8 mouse cellular contexts compared by ENCODE assay signal in genomic region chr19:55578094-55579085, GRCm38 (mm10).
DNase-seq lines count a peak whose midpoint lies in the region; ATAC-seq lines count a peak whose summit lies in the region.
"Had no signal": no experiment of that assay in that cellular context is flagged by ENCODE, and none has a peak within 500 bp of the region (broad histone marks: within the 10 kb centered on the region; RNA-seq: fewer than 3 reads in every experiment).

No protein-coding gene starts in this region.

- peaks cover 10% of the 10 kb centered on the region for H3K4me1 ChIP-seq in hindbrain, embryonic 16.5 days (ENCODE audit: control insufficient read depth, insufficient read depth, low read depth, low read length)
- peaks cover 16% of the 10 kb centered on the region for H3K4me1 ChIP-seq in neural tube, embryonic 15.5 days

- no peak overlapping the region for H3K4me3 ChIP-seq in hindbrain, embryonic 16.5 days (ENCODE audit: low read length)
- H3K4me3 ChIP-seq in neural tube, embryonic 15.5 days (replicated peaks) = no peak overlapping the region

- intact Hi-C loops in left cerebral cortex, postnatal 25 days (cut with DNase I) = no loop called here

- H3K36me3 ChIP-seq in hindbrain, embryonic 16.5 days (ENCODE audit: control insufficient read depth, insufficient read depth, low read length) = no peaks in the 10 kb centered on the region
- H3K36me3 ChIP-seq in neural tube, embryonic 15.5 days = no peaks in the 10 kb centered on the region

- 44% methylated on average over 17 of the region's 17 CpGs for WGBS in hindbrain, embryonic 16.5 days
- 34% methylated on average over 17 of the region's 17 CpGs for WGBS in neural tube, embryonic 15.5 days

- peak; percentile 77 for DNase-seq in urinary bladder, postnatal 14 days (ENCODE audit: low spot score)
- DNase-seq in urinary bladder, postnatal 10 days (ENCODE audit: low spot score) = no peak
- peak; percentile 60 for DNase-seq in embryo, embryonic 9.5 days (ENCODE audit: extremely low spot score)
- DNase-seq in left cerebral cortex, postnatal 25 days (ENCODE audit: low spot score in 2 of 2) = peak; percentile 49 to 67
- DNase-seq in gastrocnemius, adult 8-10 months (ENCODE audit: low spot score in 2 of 2) = no peak

- H3K27me3 ChIP-seq in hindbrain, embryonic 16.5 days (replicated peaks; ENCODE audit: control insufficient read depth, insufficient read depth, low read length) = no peaks in the 10 kb centered on the region; the same call in none of the 2 replicates
- no peaks in the 10 kb centered on the region for H3K27me3 ChIP-seq in neural tube, embryonic 15.5 days (replicated peaks)

- H3K27ac ChIP-seq in hindbrain, embryonic 16.5 days (ENCODE audit: low read depth, low read length) = peak overlapping the region; percentile 50; the same call in 1 of the 2 replicates
- H3K27ac ChIP-seq in neural tube, embryonic 15.5 days (replicated peaks) = peak overlapping the region; percentile 65
- H3K27ac ChIP-seq: macrophage had no signal

- peak; percentile 93 for ATAC-seq in hindbrain, embryonic 16.5 days
- ATAC-seq in neural tube, embryonic 15.5 days (ENCODE audit: low FRiP score) = peak; percentile 93

- no peak overlapping the region; the same call in 1 of the 2 replicates for H3K9ac ChIP-seq in hindbrain, embryonic 16.5 days (ENCODE audit: low read depth, low read length)
- no peak overlapping the region; the same call in 1 of the 2 replicates for H3K9ac ChIP-seq in neural tube, embryonic 15.5 days (replicated peaks)

- H3K4me2 ChIP-seq in hindbrain, embryonic 16.5 days (ENCODE audit: low read length) = no peak overlapping the region; the same call in 1 of the 2 replicates
- peak overlapping the region; percentile 23 for H3K4me2 ChIP-seq in neural tube, embryonic 15.5 days

- no peaks in the 10 kb centered on the region for H3K9me3 ChIP-seq in hindbrain, embryonic 16.5 days (ENCODE audit: control insufficient read depth, low read length)
- H3K9me3 ChIP-seq in neural tube, embryonic 15.5 days (replicated peaks) = no peaks in the 10 kb centered on the region

Comparison
In these comparisons a context has a peak if more than half of its experiments do, and no peak if none do; other contexts are left out.
1. DNase-seq: peak in urinary bladder, postnatal 14 days (single experiment), embryo, embryonic 9.5 days (single experiment) and left cerebral cortex, postnatal 25 days (2 of 2); none in urinary bladder, postnatal 10 days (single experiment) and gastrocnemius, adult 8-10 months (0 of 2).